Mouse (Mus musculus): ENCODE data around the gene Plekha6.

Gene Plekha6

DNA sequence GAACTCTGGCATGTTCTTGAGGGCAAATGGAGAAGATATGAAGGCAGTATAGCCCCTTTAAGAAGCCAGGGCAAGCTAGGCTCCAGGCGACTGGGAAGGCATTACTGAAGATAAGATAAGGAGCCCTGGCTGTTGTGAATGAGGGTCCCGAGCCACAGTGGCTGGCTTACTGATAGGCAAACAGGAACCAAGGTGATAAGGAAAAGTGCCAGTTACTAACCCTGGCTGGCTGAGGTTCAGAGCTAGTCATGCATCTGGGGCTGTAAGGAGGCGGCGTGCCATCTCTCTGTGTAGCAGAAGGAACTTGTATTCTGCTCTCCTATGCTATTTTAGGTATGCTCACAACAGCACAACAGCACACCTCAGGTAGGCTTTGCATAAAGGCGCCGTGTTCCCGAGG is 80.7 kb downstream of the Plekha6 start:
- DNase-seq (ENCODE audit: low read depth, low spot score): no peak

DNA sequence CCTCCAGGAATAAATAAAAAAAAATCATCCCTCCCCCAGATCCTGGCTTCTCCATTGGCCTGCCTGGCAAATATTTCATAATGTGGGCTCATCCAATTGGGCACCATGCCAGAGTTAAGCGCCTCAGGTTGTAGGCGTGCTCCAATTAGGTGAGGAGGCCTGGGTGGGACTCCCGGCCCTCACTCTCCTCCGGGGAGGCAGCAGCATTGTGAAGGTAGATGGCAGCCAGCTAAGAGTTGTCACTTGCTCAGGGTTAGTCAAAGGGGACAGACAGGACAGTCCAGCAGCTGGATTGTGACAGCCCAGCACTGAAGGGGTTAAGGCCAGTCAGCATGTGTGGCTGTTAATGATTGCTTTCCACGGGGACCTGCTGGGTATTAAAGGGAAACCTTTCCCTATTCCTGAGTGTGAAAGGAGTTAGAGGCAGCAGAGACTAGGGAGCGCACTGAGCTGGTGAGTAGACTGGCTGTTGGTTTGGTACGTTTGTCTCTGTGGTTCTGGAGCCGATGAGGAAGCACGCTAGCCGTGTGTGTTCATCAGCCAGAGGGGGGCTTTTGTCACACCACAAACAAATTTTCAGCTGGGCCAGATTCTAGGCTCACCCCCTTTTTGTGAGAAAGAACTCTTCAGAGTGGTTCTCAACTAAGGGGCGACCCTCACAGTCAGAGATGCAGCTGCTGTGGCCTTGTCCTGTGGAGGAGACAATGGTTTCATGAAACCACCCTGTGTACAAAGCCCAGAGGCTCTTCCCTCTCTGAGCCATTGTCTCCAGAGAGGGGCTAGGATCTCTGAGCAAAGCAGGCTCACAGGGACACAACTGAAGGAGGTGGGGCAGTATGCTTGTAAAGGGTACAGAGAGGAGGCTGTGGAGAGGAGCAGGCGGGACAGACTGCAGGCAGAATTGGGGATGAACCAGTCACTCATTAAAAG is 81.9 kb downstream of the Plekha6 start:
- no peak for DNase-seq (ENCODE audit: low read depth, low spot score)

DNA sequence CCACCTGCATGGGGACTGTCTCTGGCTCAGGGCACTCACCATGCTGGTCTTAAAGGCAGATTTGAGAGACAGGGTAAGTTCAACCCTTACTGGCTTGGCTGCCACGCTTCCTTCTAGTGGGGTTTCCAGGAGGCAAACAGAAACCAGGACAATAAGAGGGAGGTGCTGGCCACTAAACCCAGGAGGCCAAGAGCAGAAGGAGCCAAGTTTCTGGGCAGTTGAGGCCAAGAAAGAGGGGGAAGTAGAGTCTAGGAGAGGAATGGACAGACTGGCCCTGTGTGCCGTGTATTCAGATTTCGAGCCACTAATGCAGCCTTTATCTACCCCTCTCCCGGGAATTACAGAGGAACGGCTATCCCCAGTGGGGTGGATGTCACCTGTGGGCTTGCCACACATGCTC is 83.2 kb downstream of the Plekha6 start:
- DNase-seq (ENCODE audit: low read depth, low spot score): no peak

DNA sequence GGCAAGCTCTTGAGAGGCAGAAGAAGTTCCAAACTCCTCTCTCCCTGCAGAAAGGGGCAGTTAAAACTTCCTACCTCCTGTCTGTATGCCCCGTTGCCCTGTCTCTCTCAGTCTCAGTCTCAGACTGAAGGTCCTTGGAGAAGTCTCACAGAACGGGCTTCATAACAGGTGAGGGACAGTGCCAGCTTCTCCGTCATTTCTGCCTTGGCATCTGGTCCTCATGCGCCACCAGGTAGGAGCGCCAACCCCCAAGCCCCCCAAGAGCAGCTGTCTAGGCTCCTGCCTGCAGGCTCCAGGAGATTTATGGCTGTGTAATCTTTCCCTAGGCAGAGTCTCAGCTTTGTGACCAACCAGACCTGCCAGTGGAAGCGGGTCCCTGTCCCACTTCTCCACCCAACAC is 86.8 kb downstream of the Plekha6 start:
- no peak for DNase-seq (ENCODE audit: low read depth, low spot score)

DNA sequence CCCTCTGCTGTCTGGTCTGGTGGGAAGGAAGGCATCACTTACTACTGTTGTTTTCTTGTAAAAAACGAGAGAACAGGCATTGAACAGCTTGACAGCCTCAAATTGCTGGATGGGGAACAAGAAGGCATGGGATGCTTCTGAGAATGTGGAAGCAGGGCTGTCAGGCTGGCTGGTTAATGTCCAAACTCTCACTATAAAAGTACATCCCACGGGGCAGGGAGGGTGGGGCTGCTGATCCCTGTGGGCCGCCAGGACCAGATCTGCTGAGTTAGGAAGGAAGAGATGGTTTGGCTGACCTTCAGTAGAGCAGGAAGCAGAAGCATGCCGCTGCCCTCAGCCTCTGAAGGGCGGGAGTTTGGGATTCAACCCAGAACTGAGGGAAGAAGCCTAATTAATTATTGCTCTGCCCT is 87.6 kb downstream of the Plekha6 start:
- DNase-seq (ENCODE audit: low read depth, low spot score): no peak

DNA sequence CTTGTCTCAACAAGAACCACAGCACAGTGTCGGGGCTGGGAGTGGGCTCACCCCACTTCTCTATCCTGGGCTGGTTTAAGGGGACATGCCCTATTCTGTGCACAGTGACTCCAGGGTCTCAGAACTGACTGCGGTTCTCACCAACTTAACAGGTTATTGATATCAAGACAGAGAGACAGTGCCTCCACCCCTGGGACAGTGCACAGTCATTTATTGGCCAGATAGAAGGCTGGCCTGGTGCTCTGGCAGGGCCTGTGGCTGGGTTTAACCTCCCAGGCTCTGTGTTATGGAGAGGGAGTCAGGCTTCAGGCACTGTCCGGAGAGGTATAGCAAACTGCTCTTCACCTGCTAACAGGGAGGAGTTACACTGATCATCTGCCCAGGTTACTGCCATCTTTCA is 88.2 kb downstream of the Plekha6 start:
- no peak for DNase-seq (ENCODE audit: low read depth, low spot score)

DNA sequence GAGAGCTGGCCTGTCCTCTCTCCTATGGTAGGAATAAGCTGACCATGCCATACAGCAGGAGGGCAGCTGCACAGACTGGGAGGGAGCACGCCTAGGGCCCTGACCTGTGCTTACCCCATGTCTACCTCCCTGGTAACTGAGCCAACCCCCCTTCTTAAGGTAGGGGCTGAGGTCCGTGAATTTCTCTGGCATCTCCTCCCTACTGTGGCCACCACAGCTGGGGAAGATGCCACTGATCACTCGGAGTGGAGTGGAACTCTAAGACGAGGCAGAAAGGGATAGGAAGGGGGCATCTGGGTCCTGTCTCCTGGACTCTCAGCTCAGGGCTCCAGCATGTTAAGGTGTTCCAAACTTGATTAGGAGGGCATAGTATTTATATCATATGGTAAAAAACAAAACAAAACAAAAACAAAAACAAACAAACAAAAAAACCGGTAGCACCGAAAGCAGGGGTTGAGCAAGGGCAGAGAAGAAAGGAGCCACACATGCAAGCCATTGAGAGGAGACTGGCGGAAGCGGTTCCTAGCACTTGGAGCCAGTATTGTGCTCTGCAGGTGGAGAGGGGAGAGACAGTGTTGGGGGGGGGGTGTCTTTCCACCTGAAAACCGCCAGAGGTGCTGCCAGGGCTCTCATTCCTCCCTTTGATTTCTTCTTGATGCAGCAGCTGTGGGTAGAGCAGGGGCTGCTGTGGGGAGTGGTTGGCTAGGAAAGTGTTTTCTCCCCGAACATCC is 89.0 kb downstream of the Plekha6 start:
- DNase-seq (ENCODE audit: low read depth, low spot score): no peak

DNA sequence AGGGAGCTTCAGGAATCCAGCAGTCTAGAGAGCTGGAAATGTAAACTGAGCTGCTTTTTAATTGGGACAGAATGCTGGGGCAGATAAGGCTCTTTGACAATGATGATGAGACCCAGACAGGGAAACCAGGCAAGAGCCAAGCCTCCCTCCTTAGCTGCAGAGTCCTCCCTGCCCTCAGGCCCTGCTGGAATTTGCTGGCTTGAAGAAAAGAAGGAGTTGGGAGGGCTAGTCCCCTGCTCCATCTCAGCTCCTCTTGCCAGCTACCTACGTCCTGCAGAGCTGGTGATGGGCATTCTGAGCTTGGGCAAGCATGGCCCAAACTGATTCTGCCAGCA is 89.5 kb downstream of the Plekha6 start:
- no peak for DNase-seq (ENCODE audit: low read depth, low spot score)

DNA sequence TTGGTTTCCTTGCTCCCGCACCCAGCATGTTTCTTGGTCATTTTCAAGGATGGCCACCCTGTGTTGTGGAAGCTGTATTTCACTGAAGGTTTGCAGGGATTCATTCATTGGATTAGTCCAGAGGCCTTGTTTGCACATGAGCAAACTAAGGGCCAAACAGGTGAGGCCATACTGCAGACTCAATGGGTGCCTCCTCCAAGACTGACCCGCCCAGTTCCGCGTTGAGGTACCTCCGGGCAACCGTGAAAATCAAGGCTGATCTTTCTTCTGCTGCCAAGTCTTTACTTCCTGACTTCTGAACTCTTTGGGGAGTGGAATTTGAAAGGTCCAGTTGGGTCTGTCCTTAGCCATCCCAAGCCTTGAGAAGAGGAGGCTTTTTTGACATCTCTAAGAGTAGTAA is 90.2 kb downstream of the Plekha6 start:
- no peak for DNase-seq (ENCODE audit: low read depth, low spot score)

DNA sequence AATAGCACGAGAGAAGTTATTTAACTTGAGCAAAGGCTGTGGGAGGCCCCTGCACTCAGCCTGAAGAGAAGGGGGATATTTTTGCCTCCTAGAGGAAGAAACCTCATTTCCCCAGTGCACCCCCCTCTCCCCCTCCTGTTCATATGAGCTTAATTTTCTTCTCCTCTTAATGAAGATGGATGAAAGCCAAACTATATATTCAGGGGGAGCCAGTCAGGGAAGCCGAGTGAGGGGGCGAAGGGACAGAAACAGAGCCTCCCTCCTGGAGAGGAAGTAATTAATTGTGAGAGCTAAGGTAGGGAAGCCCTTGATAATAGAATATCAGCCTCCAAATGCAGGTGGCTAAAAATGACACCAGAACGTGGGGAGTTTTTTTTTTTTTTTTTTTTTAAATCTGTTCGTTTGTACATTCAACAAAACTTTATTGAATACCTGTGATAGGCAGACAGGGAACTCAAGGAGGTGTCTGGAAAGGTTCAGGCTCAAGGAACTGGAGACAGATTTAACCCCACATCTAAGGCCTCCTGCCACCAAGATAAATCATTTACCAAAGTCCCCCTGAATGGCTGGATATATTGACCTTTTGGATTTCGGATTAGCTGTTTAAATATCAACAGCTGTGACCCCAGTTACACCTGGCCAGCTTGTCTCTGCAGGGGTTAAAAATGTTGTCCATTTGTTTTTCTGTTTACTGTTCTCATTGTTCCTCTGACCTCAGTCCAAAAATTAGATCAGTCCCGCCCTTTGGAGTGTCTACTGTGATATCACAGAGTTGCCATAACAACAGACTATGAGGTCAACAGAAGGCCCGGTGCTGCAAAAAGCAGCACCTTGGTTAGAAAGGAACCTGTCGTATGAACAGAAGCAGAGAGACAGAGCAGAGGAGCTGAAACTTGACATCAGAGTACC is 91.1 kb downstream of the Plekha6 start:
- DNase-seq (ENCODE audit: low read depth, low spot score): no peak

DNA sequence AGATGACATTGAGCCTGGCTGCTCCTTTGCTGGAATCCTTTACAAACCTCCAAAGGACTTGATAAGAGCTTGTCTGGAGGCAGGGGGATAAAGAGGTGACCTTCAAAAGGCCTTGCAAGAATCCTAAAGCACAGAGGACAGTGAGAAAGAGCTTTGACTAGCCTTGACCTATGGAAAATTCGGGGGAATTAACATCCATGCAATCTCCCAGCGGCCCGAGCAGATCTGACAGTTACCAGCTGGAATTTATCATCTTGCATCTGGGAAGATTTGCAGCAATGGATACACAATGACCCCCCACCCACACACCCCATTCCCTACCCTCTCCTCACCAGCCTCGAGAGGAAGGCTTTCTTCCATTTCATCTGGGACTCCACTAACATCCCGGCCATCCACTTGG is 91.8 kb downstream of the Plekha6 start:
- no peak for DNase-seq (ENCODE audit: low read depth, low spot score)

DNA sequence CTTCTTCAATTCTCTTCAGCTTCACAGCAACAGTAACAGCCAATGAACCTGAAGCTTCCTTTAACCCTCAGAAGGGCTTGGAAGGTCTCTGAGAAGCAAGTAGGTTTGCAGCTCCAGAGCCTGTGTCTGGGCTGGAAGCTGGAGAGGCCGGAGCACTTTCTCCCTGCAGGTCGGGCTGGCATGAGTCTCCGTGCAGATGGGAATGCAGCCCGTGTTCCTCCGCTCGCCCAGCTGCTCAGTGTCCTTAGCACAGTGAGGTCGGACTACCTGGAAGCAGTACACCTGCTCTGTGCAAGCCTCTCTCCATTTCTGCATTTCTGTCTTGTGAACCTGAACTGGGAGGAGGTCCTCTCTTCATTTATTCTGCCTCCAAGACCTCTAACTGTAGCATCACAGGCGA is 92.3 kb downstream of the Plekha6 start:
- no peak for DNase-seq (ENCODE audit: low read depth, low spot score)

DNA sequence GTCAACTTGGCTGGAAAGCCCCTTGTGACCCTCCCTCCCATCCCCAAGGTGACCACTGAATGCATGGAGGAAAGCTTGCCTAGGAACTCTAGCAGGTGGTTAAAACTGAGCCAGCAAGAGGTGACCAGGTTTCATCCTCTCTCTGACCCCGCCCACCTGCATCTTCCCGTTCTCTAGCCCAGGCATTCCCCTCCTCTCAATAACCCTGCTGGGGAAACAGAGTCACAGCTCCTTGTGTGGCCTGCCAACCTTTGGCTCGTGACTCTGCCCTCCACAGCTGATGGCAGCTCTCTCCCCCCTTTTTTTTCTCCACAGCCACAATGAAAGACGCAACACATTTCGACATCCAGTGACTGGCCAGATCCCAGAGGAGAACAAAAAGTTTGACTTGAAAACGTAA is 94.7 kb downstream of the Plekha6 start:
- DNase-seq (ENCODE audit: low read depth, low spot score): no peak

DNA sequence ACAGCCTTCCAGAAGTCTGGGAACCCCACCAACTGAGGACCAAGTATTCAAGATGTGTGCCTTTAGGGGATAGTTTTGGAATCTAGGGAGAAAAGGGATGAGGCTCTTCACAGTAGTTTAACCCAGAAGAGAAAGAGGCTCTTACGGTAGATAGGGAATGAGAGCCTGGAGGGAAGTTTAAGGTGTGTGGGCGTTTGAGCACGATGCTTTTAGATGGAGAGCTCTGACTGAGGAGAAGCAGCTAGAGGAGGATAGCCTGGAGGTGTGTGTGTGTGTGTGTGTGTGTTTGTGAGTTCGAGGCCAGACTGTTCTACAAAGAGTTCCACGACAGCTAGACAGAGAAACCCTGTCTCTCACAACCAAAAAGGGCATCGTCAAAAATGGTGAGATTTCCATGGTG is 98.6 kb downstream of the Plekha6 start:
- no peak for DNase-seq (ENCODE audit: low read depth, low spot score)

DNA sequence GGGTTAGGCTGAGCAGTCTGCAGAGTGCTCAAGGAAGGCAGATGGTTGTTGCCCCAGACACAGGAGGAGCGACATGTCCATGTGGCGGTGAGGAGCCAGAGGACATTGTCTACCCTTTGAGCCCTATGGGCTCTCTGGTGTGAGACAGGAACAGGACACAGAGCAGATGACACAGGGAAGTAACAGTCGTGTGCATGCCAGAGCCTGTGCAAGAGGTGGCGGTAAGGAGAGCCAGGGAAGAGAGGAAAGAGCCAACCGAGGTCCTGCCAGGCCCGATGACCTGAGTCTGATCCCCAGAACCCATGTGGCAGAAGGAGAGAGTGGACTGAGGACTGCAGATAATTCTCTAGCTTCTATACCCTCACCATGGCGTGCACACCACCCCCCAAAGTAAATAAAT is 99.1 kb downstream of the Plekha6 start:
- no peak for DNase-seq (ENCODE audit: low read depth, low spot score)

DNA sequence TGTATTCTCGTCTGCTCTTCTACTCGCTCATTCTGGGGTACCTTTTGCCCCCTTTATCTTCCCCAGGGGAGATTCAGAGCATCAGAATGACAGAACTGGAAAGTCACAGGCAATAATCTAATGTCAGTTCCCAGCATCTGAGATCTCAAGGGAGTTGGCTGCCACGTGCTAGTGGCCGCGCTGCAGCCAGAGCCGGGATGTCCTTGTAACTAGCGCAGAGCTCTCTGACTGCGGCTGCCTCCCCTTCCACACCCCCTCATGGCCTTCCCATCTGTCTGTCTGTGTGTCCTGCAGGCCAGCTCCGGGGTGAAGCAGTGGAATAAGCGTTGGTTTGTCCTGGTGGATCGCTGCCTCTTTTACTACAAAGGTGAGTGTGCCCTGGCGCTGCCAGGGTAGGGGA is 100.4 kb downstream of the Plekha6 start:
- DNase-seq (ENCODE audit: low read depth, low spot score): no peak

DNA sequence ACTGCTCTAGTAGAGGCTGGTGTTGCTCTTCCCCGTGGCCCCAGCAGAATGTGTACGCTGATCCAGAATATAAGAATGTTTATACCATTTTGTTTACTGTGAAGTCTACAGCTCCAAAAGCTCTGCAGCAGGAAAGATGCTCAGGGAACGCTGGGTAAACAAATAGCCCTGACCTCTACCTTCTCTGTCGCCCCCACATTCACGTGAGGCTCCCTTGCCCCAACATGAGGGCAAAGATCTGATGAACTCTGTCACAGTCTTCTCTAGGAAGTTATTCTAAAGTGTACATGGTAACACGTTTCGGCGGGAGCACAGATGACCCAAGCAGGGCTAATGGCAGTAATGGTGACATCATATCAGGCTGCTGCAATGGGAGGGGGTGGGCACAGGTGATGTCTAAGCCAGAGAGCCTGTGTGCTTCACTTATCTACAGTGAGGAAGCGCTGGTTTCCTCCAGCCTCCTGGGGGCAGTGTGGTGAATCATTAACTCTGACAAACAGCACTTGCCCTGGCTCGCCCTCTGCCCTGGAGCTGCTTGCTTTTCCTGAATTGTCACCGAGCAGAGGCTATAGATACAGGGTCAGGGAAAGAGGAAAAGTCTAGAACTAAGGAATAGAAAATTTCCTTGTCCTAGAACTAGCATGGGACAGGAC is 101.2 kb downstream of the Plekha6 start:
- no peak for DNase-seq (ENCODE audit: low read depth, low spot score)

DNA sequence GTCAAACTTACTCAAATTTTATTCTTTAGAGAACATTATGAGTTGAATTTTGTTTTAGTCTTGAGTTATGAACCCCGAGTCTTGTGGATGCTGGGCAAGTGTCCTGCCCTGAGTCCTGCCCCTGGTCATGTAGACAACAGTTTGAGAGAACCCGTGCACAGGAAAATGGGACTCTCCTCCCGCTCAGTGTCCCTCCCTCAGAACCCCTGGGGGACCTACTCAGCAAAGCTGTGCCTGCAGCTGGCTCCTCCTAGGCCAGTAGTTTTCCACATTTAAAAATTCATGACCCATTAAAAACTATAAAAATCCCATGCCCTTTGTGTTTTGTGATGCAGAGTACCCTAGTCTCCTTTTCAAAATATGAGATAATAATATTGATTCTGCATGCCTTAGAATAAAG is 103.1 kb downstream of the Plekha6 start:
- DNase-seq (ENCODE audit: low read depth, low spot score): no peak

DNA sequence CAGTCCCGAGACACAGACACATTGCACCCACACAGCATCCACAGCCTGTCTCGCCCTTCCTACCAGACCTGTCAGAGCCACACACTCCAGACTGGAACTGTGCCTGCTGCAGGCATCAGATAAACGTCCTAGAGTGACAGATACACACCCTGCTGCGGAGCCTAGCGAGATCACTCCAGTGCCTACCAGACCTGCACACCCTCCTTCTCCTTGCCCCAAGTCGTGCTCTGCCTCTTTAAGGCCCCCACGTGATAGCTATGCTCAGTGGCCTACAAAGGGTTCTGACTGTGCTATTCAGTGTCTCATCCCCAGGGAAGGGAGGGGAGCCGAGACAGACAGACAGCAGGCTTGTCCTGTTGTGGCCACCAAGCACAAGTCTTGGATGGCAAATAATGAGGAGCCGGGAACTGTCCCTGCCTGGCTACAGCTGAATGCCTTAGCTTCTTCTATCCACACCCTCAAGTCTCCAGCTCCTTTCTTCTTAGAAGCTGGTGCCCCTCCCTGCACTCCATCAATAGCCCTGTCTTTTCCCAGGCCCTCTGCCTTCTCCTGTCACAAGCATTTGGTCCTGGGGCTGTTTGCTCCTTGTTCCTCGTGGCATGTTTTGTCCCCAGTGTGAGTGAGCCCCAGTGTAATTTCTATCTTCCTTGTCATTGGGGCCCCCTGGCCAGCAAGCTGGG is 103.9 kb downstream of the Plekha6 start:
- no peak for DNase-seq (ENCODE audit: low read depth, low spot score)

DNA sequence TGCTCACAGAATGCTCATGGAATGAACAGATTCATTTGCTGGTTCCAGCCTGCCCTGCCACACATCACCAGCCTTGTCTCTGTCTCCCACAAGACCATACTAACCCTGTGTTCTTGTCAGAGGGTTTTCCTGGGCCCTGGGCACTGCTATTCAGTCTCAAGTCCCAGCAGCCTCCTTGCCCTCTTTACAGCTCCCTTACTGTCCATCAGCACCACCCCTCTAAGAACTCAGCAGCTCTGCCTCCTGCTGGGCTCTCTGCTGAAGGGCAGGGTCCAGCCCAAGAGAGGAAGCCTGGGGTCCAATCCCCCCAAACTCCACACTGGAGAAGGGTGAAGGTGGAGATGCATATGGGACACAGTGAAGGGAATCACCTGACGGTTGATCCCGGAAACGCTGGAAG is 104.5 kb downstream of the Plekha6 start:
- DNase-seq (ENCODE audit: low read depth, low spot score): no peak

DNA sequence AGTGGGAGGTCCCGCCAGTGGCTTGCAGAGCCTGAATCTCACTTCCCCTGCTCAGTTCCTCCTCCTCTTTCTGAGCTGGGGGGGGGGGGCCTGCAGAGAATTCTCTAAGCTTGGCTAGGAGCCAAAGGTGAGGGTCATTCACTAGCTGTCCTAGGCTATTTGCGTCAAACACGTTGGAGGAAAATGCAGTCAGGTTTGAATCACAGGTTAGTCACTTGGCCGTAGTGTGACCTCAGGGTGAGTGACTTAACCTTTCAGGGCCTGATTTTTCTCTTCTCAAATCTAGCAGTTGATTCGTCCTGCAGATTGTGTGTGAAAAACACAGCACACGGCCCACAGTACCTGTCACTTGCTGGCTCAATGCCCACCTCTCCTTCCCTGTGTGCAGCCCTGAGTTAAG is 106.3 kb downstream of the Plekha6 start:
- DNase-seq (ENCODE audit: low read depth, low spot score): no peak
